Mouse (Mus musculus): Measurements from ENCODE around the gene Dkkl1.

GRCm38 (mm10) chr7:45165701-45166100 lies 46.2 kb downstream of the Dkkl1 start:
- TF ChIP-seq CTCF (IDR thresholded peaks at IDR 0.05 in 2 of 3, conservative IDR thresholded peaks at IDR 0.05 in 1 of 3; ENCODE audit: control insufficient read depth in 1 of 3, insufficient read depth in 1 of 3, low read depth in 2 of 3, low read length in 3 of 3, poor library complexity in 1 of 3, severe bottlenecking in 1 of 3) = no peak
- no peak for TF ChIP-seq POLR2A (IDR thresholded peaks at IDR 0.05; ENCODE audit: control insufficient read depth in 1 of 2, insufficient read depth in 1 of 2, low read depth in 1 of 2, low read length in 2 of 2, poor library complexity in 1 of 2)
- TF ChIP-seq POLR2AphosphoS2 (IDR thresholded peaks at IDR 0.05; ENCODE audit: low read length) = no peak
